9 mouse cellular contexts compared by ENCODE assay signal in genomic region chr7:19823256-19824181, GRCm38 (mm10). TPM values are rescaled to one million over a fixed set of nuclear protein-coding genes. Genes with fewer than 3 reads are reported as not detected.
DNase-seq lines count a peak whose midpoint lies in the region; ATAC-seq and TF ChIP-seq lines count a peak whose summit lies in the region.
"Had no signal": no experiment of that assay in that cellular context is flagged by ENCODE, and none has a peak within 500 bp of the region (broad histone marks: within the 10 kb centered on the region; RNA-seq: fewer than 3 reads in every experiment).

No protein-coding gene starts in this region.

- intact Hi-C loops in left cerebral cortex, postnatal 4 days (cut with DNase I): no loop called here

- peaks cover 37% of the 10 kb centered on the region for H3K4me1 ChIP-seq in lung, embryonic 15.5 days
- H3K4me1 ChIP-seq in cortical plate, adult 2 months (ENCODE audit: control insufficient read depth, insufficient read depth, low read length): no peaks in the 10 kb centered on the region
- H3K4me1 ChIP-seq in kidney, embryonic 16.5 days (ENCODE audit: insufficient read depth, low read length): peaks cover 34% of the 10 kb centered on the region
- H3K4me1 ChIP-seq in midbrain, embryonic 16.5 days (ENCODE audit: control insufficient read depth, insufficient read depth, low read length): peaks cover 7% of the 10 kb centered on the region

- no peaks in the 10 kb centered on the region for H3K9me3 ChIP-seq in lung, embryonic 15.5 days
- peaks cover 4% of the 10 kb centered on the region; the same call in 1 of the 2 replicates for H3K9me3 ChIP-seq in kidney, embryonic 16.5 days (ENCODE audit: low read length)
- H3K9me3 ChIP-seq in midbrain, embryonic 16.5 days (replicated peaks; ENCODE audit: control insufficient read depth, low read length, poor library complexity, severe bottlenecking): no peaks in the 10 kb centered on the region

- WGBS in lung, embryonic 15.5 days: 23% methylated on average over 16 of the region's 16 CpGs
- WGBS in kidney, embryonic 16.5 days: 30% methylated on average over 16 of the region's 16 CpGs
- WGBS in midbrain, embryonic 16.5 days: 24% methylated on average over 16 of the region's 16 CpGs

- no peak for DNase-seq in lung, postnatal 25 days (ENCODE audit: low spot score)
- DNase-seq in retina, postnatal 1 day: no peak
- no peak for DNase-seq in right cerebral cortex, postnatal 25 days
- no peak for DNase-seq in left cerebral cortex, postnatal 4 days

- peak overlapping the region; percentile 25; the same call in 1 of the 2 replicates for H3K4me2 ChIP-seq in lung, embryonic 15.5 days
- peak overlapping the region; percentile 44 for H3K4me2 ChIP-seq in kidney, embryonic 16.5 days (replicated peaks; ENCODE audit: low read depth, low read length)
- H3K4me2 ChIP-seq in midbrain, embryonic 16.5 days (ENCODE audit: low read length): peak overlapping the region; percentile 14; the same call in 1 of the 2 replicates

- TF ChIP-seq POLR2A in cortical plate, adult 2 months (IDR thresholded peaks at IDR 0.05; ENCODE audit: extremely low read depth, insufficient read depth, low read length): no peak

- no peak for TF ChIP-seq CTCF in cortical plate, adult 2 months (IDR thresholded peaks at IDR 0.05; ENCODE audit: extremely low read depth, insufficient read depth, low read length)

- ATAC-seq in lung, embryonic 15.5 days (ENCODE audit: borderline replicate concordance, extremely low read depth, low FRiP score, low TSS enrichment): peak; percentile 36
- peak; percentile 40 for ATAC-seq in kidney, embryonic 16.5 days (ENCODE audit: low FRiP score, low TSS enrichment)
- ATAC-seq in midbrain, embryonic 16.5 days: no peak

- H3K27me3 ChIP-seq in lung, embryonic 15.5 days: peaks cover 8% of the 10 kb centered on the region
- H3K27me3 ChIP-seq in kidney, embryonic 16.5 days (ENCODE audit: insufficient read depth, low read length): peaks cover 10% of the 10 kb centered on the region
- H3K27me3 ChIP-seq in midbrain, embryonic 16.5 days (ENCODE audit: control insufficient read depth, insufficient read depth, low read depth, low read length): peaks cover 26% of the 10 kb centered on the region

- no peak overlapping the region for H3K9ac ChIP-seq in lung, embryonic 15.5 days
- H3K9ac ChIP-seq in kidney, embryonic 16.5 days (replicated peaks; ENCODE audit: low read length): peak overlapping the region; percentile 44
- no peak overlapping the region for H3K9ac ChIP-seq in midbrain, embryonic 16.5 days (ENCODE audit: low read depth, low read length)

- H3K36me3 ChIP-seq in lung, embryonic 15.5 days: no peaks in the 10 kb centered on the region
- H3K36me3 ChIP-seq in kidney, embryonic 16.5 days (ENCODE audit: insufficient read depth, low read length): no peaks in the 10 kb centered on the region
- H3K36me3 ChIP-seq in midbrain, embryonic 16.5 days (ENCODE audit: control insufficient read depth, insufficient read depth, low read length): no peaks in the 10 kb centered on the region

- no peak overlapping the region for H3K4me3 ChIP-seq in lung, embryonic 15.5 days
- H3K4me3 ChIP-seq in cortical plate, adult 2 months (ENCODE audit: insufficient read depth, low read length): no peak overlapping the region
- H3K4me3 ChIP-seq in kidney, embryonic 16.5 days (ENCODE audit: low read length): no peak overlapping the region
- no peak overlapping the region; the same call in 1 of the 2 replicates for H3K4me3 ChIP-seq in midbrain, embryonic 16.5 days (ENCODE audit: low read depth, low read length)

- H3K27ac ChIP-seq in lung, embryonic 15.5 days: peak overlapping the region; percentile 74
- 0 out of 2 replicates have a peak overlapping the region, but pooled peaks have one; percentile 10 for H3K27ac ChIP-seq in cortical plate, adult 2 months (ENCODE audit: insufficient read depth, low read length)
- peak overlapping the region; percentile 88 for H3K27ac ChIP-seq in kidney, embryonic 16.5 days (ENCODE audit: low read length)
- H3K27ac ChIP-seq in midbrain, embryonic 16.5 days (ENCODE audit: low read length): no peak overlapping the region

RNA-seq across cellular contexts. Expression of gene Bcl3, which starts 0.9 kb away (rescaled TPM):
- 4.3 and 4.7 TPM in 2 replicates for polyA plus RNA-seq in lung, embryonic 15.5 days (2015; fragmentation: Nextera tagmentation; extraction: Ambion mirVana)
- polyA plus RNA-seq in cortical plate, adult 2 months (2012; rRNA removed): 0.42 and 0.53 TPM in 2 replicates
- polyA plus RNA-seq in kidney, embryonic 16.5 days (2015; fragmentation: Nextera tagmentation; extraction: Ambion mirVana): 3.3 and 3.9 TPM in 2 replicates
- polyA plus RNA-seq in midbrain, embryonic 16.5 days (2015; fragmentation: Nextera tagmentation; extraction: Ambion mirVana): 0.65 and 1.0 TPM in 2 replicates
- total RNA-seq in left cerebral cortex, postnatal 4 days (2021): 1 to 10 TPM in 1 of 2 experiments, under 1 TPM in 1; 0.76 to 1.3 TPM

RNA-seq across cellular contexts. Expression of gene Cblc, which starts 26.9 kb away (rescaled TPM):
- polyA plus RNA-seq in lung, embryonic 15.5 days (2015; fragmentation: Nextera tagmentation; extraction: Ambion mirVana): 15.2 and 16.1 TPM in 2 replicates
- polyA plus RNA-seq in cortical plate, adult 2 months (2012; rRNA removed): not detected in 2 replicates
- polyA plus RNA-seq in kidney, embryonic 16.5 days (2015; fragmentation: Nextera tagmentation; extraction: Ambion mirVana): 9.4 and 12.2 TPM in 2 replicates
- polyA plus RNA-seq in midbrain, embryonic 16.5 days (2015; fragmentation: Nextera tagmentation; extraction: Ambion mirVana): 0.44 and 0.49 TPM in 2 replicates
- total RNA-seq in left cerebral cortex, postnatal 4 days (2021): under 1 TPM in 1 of 2 experiments, not detected in 1; 0.93 TPM

RNA-seq across cellular contexts. Expression of gene Gm19345, which starts 28.3 kb away (rescaled TPM):
- polyA plus RNA-seq in lung, embryonic 15.5 days (2015; fragmentation: Nextera tagmentation; extraction: Ambion mirVana): 0.16 TPM in 1 of 2 replicates, not detected in the other
- 3.0 and 3.9 TPM in 2 replicates for polyA plus RNA-seq in cortical plate, adult 2 months (2012; rRNA removed)
- not detected in 2 replicates for polyA plus RNA-seq in kidney, embryonic 16.5 days (2015; fragmentation: Nextera tagmentation; extraction: Ambion mirVana)
- 21.3 and 23.9 TPM in 2 replicates for polyA plus RNA-seq in midbrain, embryonic 16.5 days (2015; fragmentation: Nextera tagmentation; extraction: Ambion mirVana)
- total RNA-seq in left cerebral cortex, postnatal 4 days (2021): 10 to 100 TPM; 14.8 to 15.9 TPM
- total RNA-seq: heart, postnatal 36 days had no signal

RNA-seq across cellular contexts. Expression of gene Ceacam16, which starts 37.6 kb away (rescaled TPM):
- polyA plus RNA-seq in lung, embryonic 15.5 days (2015; fragmentation: Nextera tagmentation; extraction: Ambion mirVana): not detected in 2 replicates
- polyA plus RNA-seq in cortical plate, adult 2 months (2012; rRNA removed): not detected in 2 replicates
- 0.15 TPM in 1 of 2 replicates, not detected in the other for polyA plus RNA-seq in kidney, embryonic 16.5 days (2015; fragmentation: Nextera tagmentation; extraction: Ambion mirVana)
- 1.6 and 1.8 TPM in 2 replicates for polyA plus RNA-seq in midbrain, embryonic 16.5 days (2015; fragmentation: Nextera tagmentation; extraction: Ambion mirVana)
- not detected for total RNA-seq in left cerebral cortex, postnatal 4 days (2021)

RNA-seq across cellular contexts. Expression of gene Bcam, which starts 52.7 kb away (rescaled TPM):
- polyA plus RNA-seq in lung, embryonic 15.5 days (2015; fragmentation: Nextera tagmentation; extraction: Ambion mirVana): 313 and 345 TPM in 2 replicates
- 23.0 and 24.4 TPM in 2 replicates for polyA plus RNA-seq in cortical plate, adult 2 months (2012; rRNA removed)
- polyA plus RNA-seq in kidney, embryonic 16.5 days (2015; fragmentation: Nextera tagmentation; extraction: Ambion mirVana): 280 and 309 TPM in 2 replicates
- 10.5 and 14.0 TPM in 2 replicates for polyA plus RNA-seq in midbrain, embryonic 16.5 days (2015; fragmentation: Nextera tagmentation; extraction: Ambion mirVana)
- 1 to 10 TPM; 6.8 to 7.4 TPM for total RNA-seq in left cerebral cortex, postnatal 4 days (2021)
